Mouse (Mus musculus) right cerebral cortex, adult 2 months (tissue): ENCODE measurements around the gene Btbd2.
A peak's percentile ranks its signal among the peaks of the same experiment; 100 is the strongest.

Experiments
- DNase-seq, 2 experiments: peaks; one replicate each; pipeline ENCODE4 v3.0.0; 2021 to 2022; ENCODE audit warnings: low spot score in 2 of 2

Btbd2 gene

DNA sequence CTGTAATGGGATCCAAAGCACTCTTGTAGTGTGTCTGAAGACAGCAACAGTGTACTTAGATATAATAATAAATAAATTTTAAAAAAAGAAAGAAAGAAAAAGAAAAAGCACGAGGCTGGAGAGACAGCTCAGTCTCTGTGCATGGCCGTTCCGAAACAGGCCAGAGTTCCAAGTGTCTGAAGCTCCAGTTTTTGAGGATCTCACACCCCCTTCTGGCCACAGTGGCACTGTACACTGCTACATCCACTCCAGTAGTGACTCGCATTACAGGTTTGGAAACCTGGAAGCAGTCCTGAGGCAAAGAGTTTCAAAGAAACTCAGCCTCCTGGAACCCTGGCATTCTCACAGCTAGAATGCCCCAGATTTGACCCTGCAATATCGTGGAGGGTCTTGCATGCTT, 31.0 kb upstream of the Btbd2 start:
- DNase-seq, result peak; percentile 63 to 66

DNA sequence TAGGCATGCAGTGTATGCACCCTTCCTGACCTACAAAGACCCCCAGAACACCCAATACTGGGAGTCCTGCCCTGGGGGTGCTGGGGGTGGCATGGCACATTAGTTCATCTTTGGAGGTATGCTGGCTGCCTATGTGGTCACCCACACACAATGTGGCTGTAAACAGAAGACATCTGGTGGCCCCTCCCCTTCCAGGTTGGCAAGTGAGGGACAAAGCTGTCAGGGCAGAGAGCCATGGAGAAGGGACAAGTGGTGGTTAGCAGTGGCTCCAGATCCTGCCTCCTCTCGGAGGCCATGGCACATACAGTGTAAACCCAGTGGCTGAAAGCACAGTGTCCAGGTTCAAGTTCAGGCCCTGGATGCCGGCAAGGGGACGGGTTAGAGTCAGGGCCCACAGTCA, 29.7 kb upstream of the Btbd2 start:
- DNase-seq, result no peak

DNA sequence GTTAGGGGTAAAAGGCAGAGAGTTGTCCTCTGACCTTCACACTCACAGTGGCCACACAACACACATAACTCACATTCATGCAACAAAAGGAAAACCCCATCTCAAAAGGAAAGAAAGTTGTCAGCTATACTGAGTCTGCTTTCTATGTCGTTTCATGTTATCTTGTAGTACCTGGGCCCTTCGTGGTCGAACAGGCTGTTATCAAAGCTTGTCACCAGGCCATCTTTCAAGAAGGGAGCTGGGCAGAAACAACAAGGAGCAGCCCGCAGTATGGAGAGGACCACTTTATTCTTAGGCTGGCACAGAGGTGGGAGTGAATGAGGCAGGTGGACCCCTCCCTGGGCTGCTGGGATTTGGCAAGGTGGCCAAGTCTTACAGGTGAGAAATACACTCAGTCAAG, 28.1 kb upstream of the Btbd2 start:
- no peak for DNase-seq

- DNase-seq, result peak in 1 of 2 experiments; percentile 49
Observed at GRCm38 (mm10) chr10:80684214-80684613, 27.3 kb upstream of the Btbd2 start.

DNA sequence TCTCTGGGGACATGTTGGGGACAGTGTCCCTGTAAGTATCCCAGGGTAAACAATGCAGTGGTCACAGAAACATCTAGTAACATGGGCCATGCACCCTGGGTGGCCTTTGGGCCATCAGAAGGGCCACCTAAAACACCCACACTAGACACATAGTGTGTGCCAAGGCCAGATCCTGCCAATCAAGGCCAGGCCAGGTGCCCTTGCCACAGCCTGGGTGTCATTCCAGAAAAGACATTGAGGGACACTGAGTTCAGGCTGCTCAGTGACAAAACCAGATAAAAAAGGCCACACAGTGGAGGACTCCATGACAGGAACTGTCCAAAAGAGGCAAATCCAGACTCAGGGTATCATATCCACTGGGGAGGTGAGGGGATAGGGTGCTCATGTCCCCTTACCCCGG, 26.8 kb upstream of the Btbd2 start:
- no peak for DNase-seq

DNA sequence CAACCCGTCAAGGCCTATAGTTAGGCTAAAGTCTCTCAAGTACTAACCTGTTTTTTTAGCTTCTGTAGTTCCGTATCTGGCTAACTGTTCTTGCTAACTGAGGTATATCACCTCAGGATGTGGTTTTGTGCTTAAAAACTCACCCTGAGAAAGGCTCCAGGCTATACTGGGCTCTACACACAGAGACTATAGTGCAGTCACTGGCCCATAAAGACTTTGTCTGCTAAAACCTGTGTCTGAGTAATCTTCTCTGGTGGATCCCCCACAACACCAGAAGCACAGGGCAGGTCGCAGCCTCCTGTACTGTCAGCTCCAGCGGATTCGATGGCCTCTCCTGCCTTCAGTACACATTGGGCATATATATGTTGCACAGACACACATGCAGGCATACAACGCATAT, 25.1 kb upstream of the Btbd2 start:
- DNase-seq, result no peak

DNA sequence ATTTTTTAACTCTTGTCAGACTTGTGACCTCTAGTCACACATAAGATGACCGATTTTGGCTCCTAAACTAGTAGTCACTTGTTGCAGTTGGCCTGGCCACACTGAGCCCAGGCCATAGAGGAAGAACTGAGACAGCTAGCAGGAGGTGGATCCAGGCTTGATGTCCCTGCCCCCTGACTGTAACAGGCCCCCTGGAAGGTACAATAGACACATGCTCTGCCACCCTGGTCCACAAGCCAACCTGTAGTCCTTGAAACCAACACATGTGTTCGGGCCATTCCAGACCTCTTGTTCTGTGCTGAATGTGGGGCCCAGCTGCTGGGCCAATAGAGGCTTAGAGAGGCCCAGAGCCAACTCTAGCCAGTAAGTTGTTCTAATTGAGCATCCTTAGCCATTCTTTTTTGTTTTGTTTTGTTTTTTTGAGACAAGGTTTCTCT, 23.4 kb upstream of the Btbd2 start:
- DNase-seq, result no peak

DNA sequence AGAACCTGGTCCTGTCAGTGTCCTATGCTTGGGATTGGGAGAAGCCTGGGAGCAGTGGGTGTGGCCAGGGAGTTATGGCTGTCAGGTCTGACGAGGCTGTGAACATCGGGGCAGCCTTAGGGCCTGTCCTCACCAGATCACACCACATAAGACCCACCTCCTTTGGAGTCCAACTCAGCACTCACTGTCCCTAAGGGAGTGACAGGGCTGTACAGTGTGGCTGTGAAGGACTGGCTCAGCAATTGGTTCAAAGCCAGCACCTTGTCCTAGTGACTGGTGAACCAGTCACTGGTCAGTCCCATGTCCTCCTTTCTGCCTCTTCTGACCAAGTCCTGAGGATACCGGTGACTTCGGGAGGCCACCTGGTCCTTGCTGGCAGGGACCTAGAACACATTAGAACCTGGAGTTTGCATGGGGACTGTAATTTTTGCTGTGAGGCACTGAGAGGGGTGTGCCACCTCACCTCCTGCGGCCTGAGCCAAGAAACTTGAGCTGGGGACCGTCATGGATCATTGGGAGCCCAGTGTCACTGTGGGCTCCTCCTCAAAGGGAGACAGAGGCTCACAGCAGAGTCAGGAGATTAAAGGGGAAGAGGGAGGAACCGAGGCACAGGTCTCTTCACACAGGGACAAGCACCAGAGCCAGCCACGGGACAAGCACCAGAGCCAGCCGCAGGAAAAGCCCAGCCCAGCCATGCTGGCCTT, 22.8 kb upstream of the Btbd2 start:
- DNase-seq, result no peak

DNA sequence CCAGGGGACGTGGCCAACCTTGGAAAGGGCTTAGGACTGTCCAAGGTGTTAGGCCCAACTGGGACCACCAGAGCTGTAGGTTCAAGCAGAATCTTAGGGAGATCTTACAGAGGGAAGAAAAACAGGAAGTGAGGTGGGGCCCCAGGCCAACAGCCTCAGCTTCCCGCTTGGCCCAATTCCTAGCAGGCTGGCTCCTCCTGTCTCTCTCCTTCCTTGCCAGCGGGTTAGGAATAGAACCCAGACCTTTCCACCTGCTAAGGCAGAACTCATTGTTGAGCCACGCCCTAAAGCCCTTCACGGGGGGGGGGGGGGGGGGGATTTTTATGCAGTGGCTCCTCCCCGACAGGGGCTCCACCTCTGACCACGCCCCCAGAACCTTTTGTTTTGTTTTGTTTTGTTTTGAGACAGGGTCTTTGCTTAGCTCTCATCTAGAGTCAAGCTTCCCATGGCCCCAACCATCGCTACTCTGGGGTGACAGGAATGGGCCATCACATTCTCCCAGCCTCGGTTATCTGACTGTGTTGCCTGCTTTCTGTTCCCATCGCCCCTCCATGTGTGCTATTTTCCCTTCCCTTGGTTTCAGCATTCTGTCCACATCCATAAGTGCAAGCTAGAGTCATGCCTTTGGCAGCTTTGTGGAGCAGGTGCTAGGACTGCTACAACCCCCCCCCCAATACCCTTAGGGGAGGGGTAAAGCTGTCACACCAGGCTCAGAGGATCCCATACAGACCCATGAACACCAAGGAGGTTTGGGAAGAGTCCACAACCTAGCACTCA, 21.9 kb upstream of the Btbd2 start:
- no peak for DNase-seq

- DNase-seq, result peak; percentile 72 to 73
Observed at GRCm38 (mm10) chr10:80677942-80678436, 21.1 kb upstream of the Btbd2 start, which contains the start of gene Mknk2. Gene Mknk2 (minus strand): TSS chr10:80678112.

DNA sequence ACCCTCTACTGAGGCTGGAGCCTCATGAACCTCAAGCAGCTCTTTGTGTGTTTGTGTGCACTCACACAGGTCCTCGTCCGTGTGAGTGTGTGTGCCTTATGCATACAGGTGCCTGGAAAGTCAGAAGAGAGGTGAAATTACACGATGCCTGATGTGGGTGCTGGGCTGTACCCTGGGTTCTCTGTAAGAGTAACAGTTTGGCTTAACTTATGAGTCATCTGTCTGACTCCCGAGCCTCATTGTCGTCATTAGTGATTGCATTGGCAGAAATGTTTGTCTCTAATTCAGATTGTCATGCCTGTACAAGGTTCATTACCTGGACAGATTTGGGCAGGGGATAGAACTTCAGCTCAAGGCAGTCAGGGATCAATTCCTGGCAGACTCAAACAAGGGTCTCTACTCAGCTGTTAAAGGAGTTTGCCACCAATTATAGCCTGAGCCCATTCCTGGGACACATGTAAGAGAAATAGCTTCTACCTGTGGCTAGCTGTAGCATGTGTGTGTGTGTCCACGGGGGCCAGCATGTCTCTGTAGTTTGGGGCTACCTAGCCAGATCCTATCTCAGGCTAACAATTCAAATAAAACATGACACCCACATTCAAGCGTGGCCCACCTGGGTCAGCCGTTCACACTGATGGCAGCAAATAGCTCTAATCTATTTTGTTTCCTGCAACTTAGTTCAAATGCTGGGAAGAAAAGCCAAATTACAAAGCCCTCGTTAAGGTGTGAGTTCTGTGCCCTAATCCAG, 20.4 kb upstream of the Btbd2 start:
- DNase-seq, result no peak

GRCm38 (mm10) chr10:80676198-80676928, 19.5 kb upstream of the Btbd2 start:
- peak; percentile 99 for DNase-seq

- DNase-seq, result no peak
Observed at GRCm38 (mm10) chr10:80675405-80676197, 18.7 kb upstream of the Btbd2 start.

- no peak for DNase-seq
Observed at GRCm38 (mm10) chr10:80674851-80675404, 18.1 kb upstream of the Btbd2 start.

- DNase-seq, result no peak
Observed at GRCm38 (mm10) chr10:80674161-80674711, 17.4 kb upstream of the Btbd2 start.

- DNase-seq, result no peak
Observed at GRCm38 (mm10) chr10:80673690-80674089, 16.8 kb upstream of the Btbd2 start.

GRCm38 (mm10) chr10:80671936-80672690, 15.2 kb upstream of the Btbd2 start:
- no peak for DNase-seq

DNA sequence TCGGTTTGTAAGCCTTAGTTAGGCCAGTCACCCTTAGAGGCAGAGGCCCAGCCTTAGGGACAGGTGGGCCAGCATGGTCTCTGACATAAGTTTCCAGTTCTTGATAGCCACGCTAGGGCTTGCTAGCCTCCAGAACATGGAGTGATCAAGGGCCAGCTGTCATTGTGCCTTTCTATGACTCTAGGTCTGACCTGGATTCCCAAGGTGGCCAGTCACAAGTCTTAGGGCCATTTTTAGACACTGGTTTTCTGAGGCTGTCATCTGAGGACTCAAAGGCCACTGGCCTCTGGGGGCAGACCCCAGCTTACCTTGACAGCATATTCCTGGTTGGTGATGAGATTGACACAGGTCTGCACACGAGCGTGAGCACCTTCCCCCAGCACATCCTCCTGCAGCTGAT, 14.4 kb upstream of the Btbd2 start:
- no peak for DNase-seq

GRCm38 (mm10) chr10:80670531-80670930, 13.7 kb upstream of the Btbd2 start:
- DNase-seq, result no peak
